Mouse (Mus musculus) testis, adult 2 months (tissue): ENCODE measurements around the gene Dgat2.

Source experiments
- CTCF ChIP-seq: fragments of 200-500 bp; IDR thresholded peaks from 2 replicates; pipeline ENCODE4 v1.5.1; 2012; ENCODE audit warnings: low read depth, mild to moderate bottlenecking, inconsistent platforms, low read length, moderate library complexity; ENCODE audit not compliant: control insufficient read depth, insufficient read depth, insufficient replicate concordance
- POLR2A ChIP-seq: fragments of 200-500 bp; IDR thresholded peaks from 2 replicates; pipeline ENCODE4 v1.6.1; 2012; ENCODE audit warnings: low read depth, mild to moderate bottlenecking, inconsistent platforms, low read length, moderate library complexity; ENCODE audit not compliant: control insufficient read depth

DNA sequence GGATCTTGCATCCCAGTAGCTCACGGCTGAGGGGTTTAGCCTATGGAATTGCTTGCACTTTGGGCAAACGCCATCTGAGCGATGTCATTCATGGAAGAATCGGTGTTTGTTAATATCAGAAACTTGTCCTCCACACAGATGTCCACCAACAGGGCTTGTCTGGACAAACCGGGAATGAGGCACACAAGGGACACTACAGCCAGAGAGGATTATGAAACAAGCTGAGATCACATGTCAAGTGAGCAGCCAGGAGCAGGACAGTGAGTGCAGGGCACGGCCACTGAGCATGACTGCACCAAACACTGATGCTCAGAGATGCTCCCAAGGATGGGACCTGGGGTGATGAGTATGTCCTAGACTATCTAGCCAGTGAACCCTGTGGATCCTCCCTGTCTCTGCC, 42.9 kb upstream of the Dgat2 start:
- no peak for TF ChIP-seq CTCF
- no peak for TF ChIP-seq POLR2A
